Mouse (Mus musculus) kidney, adult 8-10 months (tissue): Measurements from ENCODE around the gene Sdhaf4.

Experiments
- DNase-seq, 2 experiments: peaks; one replicate each; pipeline ENCODE4 v3.0.0; 2022

Gene Sdhaf4

DNA sequence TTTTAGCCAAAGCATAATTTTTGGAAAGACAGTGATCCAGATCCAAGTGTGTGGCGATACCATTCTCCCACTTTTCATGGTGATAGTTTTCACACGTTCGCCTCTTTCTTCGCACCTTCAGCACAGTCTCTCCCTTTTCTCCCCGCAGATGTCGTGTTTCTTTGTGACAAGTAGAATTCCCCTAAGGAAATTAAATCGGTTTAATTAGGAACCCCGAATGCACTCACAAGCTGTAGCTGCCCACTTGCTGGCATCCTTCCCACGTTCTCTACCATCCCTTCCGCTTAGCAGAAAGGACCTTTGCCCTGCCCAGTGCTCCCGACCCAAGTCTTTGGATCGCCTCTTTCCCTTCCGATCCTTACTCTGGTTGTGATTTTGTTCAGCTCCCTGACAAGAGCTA, 51.5 kb downstream of the Sdhaf4 start:
- peak; percentile 59 to 77 for DNase-seq

DNA sequence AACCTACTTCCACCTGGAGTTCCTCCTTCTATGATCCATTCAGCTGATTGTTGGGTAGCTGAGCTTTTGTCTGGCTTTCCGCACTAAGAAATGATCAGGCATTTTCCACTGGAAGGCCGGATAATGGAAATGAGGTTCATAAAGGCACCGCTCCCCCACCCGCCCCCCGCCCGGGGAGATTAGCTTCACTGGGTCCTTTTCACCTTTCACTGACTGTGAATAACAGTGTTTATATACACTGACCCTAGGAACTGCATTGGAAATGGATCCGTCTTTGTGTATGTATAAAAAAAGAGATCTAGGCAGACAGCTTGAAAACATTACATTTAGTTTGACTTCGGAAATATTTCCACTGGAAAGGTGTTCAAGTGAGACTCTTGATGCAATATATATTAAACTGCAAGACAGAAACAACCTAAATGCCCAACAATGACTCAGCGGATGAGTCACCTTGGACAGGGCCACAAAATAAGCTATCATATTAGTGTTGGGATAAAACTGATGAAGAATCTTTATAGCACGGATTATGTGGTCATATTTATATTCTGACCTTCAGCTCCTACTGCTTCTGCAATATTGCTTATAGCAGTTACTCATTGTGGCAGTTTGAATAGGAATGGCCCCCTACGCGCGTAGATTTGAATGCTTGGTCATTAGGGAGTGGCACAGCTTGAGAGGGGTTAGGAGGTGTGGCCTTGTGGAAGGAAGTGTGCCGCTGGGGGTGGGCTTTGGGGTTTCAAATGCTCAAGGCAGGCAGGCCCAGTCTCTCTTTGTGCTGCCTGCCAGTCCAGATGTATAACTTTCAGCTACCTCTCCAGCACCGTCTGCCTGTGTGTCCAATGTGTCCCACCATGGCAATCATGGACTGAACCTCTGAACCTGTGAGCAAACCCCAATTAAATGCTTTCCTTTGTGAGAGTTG, 56.4 kb downstream of the Sdhaf4 start:
- DNase-seq, result no peak

DNA sequence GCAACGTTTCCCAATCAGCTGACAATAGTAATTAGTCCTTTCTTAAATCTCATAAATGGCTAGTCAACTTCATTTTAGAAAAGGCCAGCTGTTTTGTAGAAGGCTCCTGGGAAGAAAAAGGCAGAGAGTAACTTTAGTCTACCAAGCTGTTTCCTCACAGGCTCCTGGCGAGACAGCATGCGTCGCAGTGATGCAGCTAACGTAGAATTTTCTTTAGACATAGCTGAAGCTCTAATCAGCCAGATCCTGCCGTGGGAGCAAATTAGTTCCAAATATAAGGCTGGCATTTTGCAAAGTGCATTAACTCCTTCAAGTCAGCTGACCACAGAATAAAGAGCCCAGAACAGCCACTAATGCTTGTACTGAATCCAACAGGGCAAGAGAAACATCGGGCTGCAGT, 57.2 kb downstream of the Sdhaf4 start:
- DNase-seq, result no peak
